Mouse (Mus musculus) c-Kit-negative CD71-positive TER-119-positive erythroid progenitor cells, embryonic 14.5 days (primary cell): Measurements from ENCODE around the gene Dync1li1.
A peak's percentile ranks its signal among the peaks of the same experiment; 100 is the strongest.

Experiments
- DNase-seq: peaks from one replicate; pipeline ENCODE4 v3.0.0-alpha.2; 2013; ENCODE audit warnings: low read depth, low spot score

Dync1li1 gene

DNA sequence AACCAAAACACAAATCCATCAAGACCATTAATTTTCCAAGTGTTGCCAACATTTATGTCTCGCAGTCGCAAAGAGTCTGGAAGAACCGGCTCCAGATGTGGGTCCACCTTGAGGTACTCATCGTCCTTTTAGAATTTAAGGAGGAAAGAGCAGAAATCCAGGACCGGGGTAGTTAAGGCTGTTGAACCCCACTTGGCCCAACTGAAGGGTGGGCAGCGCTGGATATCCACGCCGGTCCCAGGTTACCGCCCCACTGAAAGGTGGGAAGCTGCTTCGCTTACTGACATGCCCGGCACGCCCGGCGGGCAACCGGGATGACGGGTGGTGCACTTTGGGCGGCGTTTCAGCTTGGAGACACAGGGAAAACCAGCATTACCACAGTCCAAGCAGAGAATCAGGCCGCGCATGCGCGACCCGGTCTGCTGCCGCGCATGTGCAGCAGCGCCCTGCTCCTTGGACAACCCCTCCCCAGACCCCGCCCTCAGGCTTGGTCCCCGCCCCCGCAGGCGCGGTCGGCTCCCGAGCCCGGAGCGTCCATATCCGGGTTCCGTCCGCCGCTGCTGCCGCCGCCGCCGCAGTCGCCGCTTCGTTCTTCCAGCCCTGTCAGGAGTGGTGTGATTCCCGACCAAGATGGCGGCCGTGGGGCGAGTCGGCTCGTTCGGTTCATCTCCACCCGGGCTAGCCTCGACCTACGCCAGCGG, at the start of gene Dync1li1:
TSS of gene Dync1li1 (plus strand) at position 539 of the 701 bp plus-strand sequence.
- peak; percentile 96 for DNase-seq

DNA sequence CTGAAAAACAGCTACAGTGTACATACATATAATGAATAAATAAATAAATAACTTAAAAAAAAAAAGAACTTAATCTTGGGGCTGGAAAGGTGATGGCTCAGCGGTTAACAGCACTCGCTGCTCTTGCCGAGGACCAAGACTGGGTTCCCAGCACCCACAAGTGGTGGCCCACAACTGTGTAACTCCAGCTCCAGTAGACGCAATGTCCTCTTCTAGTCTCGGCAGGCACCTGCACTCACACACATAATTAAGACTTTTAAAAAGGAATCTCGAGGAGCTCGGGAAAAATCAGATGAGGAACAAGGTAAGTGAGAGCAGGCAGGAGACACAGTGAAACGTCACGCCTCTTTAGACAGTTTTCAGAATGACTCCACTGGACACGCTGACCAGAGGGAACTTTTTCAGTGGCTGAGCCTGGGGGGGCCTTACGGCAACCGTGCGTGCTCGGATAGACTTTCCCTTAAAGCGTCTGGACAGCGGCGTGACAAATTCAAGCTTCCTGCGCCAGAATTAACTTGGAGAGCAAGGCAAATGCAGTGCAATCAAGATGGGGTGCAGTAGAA, 49.3 kb upstream of the Dync1li1 start:
- DNase-seq = no peak

DNA sequence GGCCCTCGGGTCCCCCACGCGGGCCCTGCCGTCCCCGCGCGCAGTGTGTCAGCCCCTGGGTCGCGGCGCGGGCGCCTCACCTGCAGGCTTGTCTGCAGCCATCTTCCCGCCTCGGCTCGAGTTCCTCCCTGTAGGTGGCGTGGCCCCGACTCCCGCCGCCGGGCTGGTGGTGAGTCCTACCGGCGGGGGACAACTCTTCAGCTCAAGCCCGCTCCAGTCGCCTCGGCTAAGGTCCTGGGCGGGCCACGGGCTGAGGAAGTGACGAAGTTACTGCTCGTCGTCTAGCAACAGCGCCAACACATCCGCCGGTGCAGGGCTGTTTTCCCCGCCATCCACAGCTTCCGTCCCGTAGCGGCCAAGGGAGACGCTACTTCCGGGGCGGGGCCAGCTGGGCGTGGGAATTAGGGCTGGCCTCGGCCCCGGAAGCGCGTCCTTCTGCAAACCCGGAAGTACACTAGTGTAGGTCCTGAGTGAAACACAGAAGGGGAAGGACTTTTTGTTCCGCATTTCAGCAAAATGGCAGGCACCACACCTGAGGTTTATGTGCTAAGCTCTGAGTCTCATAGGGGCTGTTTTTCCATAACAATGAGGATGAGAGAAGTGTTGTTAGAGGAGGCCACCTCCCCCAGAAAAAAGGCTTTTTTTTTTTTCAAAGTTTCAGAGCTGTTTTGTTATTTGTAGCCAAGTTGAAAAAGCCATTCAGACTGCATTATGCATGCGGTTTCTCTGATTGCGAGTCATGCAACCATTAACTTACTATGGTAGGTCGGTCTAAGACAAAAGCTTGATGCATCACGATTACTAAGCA, 48.5 kb upstream of the Dync1li1 start, which contains the start of gene Cnot10:
TSS of gene Cnot10 (minus strand) at position 346 of the 808 bp plus-strand sequence.
- peak; percentile 95 for DNase-seq

DNA sequence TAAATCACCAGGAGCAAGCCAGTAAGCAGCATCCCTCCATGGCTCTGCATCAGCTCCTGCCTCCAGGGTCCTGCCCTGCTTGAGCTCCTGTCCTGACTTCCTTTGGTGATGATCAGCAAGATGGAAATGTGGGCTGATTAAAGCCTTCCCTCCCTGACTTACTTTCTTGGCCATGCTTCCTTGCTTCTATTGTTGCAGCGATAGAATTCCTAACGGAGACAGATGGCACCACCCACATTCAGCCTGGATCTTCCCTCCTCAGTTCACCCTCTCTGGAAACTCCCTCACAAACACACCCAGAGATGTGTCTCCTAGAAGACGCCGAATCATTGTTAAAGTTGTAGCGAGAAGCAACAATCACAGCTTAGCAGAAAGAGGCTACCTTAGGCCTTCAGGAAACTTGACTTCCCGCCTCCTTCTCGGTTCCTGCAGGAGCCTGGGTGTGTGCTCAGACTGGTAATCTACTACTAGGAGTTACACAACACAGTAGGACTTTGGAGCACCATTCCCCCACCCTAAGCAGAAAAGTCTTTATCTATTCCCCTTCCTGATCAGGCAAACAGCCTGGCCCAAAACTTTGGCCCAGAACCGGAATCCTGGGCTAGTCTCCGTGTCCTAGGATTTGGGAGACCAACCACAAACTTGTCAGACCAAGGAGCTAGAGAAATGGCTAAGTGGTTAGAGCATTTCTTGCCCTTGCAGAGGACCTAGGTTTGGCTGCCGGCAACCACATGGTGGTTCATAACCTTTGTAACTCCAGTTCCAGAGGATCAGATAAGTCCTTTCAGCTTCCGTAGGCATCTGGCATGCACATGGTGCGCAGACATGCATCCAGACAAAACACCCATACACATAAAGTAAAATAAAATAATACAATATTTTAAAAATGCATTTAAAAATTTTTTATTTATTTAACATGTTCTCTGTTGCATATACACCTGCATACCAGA, 41.8 kb upstream of the Dync1li1 start:
- DNase-seq = no peak

DNA sequence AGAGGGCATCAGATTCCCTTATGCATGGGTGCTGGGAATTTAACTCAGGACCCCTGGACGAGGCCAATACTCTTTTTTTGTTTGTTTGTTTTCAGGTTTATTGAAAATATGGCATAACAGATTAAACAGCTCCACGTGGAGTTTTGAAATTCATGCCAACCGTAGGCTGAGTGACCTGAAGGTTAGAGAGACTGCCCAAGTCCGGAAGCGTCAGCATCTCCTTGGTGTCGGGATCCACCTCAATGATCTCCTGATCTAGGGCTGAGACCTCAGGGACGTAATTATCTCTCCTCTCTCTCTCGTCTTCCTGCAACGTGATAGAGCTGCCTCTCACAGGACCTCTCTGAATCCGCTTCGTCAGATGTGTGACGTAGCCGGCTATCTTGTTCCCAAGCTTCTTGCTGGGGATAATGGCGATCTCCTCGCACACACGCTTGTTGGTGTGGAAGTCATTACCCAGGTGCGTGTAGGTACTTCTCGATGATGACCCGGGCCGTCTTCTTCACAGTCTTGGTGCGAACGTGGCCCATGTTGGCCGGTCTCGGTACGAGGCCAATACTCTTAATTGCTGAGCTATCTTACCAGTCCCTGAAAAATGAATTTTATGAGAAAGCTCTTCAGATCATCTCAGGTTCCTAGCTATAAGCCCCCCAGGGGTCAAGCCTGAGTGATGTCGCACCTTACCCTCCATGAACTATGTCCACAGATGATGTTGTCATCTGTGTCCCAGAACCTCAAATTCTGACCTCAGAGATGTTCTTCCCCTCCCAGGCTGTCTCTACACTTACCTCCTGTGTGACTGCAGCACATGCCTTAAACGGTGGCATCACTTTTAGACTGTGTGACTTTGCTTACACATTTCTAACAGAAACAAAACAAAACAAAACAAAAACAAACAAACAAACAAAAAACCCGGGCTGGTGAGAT, 40.8 kb upstream of the Dync1li1 start:
- no peak for DNase-seq

DNA sequence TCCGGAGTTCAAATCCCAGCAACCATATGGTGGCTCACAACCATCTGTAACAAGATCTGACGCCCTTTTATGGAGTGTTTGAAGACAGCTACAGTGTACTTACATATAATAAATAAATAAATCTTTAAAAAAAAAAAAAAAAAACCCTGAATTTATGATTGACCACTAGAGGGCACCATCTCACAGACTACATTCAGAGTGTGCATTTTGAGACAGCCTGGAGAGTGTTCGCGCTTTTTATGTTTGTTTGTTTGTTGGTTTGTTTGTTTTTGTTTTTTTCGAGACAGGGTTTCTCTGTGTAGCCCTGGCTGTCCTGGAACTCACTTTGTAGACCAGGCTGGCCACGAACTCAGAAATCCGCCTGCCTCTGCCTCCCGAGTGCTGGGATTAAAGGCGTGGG, 40.1 kb upstream of the Dync1li1 start:
- DNase-seq = peak; percentile 17

DNA sequence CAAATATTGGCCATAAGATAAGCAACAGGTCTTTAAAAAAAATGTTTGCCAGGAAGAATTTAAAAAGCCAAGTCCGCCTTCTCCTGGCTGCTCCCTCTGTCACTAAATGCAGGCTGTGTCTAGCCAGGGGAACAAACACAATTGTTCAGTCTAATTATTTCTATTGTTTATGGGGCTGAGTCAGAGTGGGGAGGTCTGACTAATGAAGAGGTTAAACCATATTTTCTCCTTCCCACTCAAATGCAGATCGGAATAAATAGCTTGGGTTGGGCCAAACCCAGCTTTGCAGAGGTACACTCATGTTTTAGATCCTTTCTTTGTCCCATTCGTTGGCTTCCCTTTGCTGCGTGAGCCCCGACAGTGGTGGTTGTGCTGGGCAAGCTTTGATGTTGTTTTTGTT, 39.2 kb upstream of the Dync1li1 start:
- DNase-seq = no peak

DNA sequence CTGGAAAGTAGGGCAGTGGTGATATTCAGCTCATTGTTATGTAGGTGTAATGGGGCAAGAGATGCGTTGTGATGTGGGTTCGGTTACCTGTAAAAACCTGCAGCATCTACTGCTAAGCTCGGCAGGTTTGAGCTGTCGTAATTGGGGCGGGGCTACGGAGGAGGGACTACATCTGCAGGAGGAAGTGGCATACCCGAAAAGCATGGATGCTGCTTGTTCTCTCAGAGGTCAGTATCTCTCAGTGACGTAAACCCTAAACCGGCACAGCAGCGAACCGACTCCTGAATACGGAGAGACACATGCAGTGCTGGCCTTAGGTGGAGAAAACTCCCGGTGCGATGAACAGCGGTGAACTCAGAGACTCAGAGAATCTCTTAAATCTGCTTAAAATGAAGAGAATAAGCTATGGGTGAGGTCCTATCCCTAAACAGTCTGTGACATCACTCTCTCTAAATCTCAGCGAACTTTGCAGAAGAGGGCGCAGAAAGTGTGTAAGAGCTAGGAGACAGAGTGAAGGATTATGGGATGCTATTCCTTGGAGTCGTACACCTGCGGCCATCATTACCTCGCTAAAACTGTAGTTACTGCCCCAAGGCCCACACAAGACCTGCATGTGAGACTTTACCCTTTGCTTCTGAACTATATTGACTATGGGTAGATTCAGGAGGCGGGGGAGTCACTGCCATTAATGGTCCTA, 37.5 kb upstream of the Dync1li1 start:
- no peak for DNase-seq

DNA sequence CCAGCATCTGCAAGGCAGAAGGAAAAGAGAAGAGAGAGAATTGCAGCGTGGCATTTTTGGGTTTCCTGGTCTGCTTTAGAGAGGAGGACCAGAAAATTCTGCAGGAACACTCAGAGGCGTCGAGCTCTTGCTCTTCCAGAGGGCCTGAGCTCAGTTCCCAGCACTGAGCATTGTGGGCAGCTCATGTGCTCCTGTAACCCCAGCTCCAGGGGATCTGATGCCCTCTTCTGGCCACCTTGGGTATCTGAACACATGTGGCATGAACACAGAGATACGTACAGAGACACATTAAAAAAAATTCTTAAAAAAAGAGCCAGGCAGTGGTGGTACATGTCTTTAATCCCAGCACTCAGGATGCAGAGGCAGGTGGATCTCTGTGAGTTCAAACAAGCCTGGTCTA, 33.2 kb upstream of the Dync1li1 start:
- DNase-seq = no peak

DNA sequence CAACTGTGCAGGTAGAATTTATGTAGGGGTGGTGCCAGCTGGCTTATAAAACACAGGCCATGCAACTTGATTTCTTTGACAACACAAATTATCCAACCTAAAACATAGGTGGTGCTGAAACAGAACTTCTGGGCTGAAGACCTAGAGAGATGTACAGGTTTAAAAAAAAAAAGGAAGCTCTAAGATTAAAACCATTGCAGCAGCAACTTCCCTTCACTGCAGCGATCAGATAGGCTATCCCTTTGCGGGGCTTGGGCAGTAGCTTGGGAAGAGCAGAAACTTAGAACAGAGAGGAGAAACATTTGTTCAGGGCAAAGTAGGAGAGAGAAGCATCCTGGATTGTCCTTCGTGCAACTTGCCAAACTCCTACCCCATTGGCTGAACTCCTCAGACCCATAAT, 31.9 kb upstream of the Dync1li1 start:
- DNase-seq = no peak

DNA sequence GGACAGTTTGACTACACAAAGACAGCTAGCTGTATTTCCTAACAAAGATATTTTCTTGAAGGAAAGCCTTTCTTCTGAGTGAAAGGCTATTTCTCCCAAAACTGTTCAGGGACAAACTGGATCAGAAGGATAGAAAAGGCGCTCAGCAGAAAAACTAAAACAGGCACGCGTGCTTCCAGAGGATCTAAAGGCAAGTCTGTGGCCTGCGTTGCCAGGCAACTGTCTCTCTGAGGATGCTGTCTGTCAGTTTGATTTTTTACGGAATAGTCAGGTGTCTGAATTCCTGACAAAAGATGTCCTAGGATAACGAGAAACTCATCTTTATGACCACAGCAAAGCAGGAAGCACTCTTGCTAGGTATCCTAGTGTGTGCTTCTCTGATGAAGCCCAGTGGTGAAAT, 28.1 kb upstream of the Dync1li1 start:
- no peak for DNase-seq

DNA sequence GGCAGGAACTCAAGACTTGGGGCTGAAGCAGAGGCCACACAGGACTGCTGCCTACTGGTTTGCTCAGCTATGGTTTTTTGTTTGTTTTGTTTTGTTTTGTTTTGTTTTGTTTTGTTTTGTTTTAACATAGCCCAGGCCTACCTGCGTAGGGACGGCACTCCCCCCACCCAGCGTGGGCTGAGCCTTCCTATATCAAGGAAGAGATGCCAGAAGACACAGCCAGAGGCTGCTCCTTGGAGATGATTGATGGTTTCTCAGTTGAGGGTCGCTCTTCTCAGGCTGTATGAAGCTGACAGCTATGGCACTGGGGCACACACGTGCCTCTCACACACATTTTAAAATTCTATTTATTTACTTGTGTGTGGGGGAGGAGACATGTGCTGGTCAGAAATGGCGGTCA, 27.6 kb upstream of the Dync1li1 start:
- DNase-seq = no peak

DNA sequence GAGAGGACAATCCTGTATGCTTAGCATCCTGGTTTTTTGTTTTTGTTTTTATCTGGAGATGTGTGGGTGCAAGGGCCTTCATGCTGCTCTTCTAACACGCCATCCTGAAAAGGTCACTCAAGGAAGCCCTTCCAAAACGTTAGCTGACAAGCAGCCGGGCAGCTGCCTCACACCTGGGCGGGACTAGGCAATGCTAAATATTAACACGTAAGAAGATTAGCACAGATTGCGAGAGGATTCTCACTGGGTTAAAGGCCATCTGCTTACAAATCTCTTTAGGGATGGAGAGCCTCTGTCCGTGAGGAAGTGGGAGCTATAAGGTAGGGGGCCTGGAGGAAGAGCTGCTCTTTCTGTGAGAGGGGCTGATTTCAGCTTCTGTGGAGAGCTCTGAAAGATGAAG, 26.6 kb upstream of the Dync1li1 start:
- DNase-seq = no peak

DNA sequence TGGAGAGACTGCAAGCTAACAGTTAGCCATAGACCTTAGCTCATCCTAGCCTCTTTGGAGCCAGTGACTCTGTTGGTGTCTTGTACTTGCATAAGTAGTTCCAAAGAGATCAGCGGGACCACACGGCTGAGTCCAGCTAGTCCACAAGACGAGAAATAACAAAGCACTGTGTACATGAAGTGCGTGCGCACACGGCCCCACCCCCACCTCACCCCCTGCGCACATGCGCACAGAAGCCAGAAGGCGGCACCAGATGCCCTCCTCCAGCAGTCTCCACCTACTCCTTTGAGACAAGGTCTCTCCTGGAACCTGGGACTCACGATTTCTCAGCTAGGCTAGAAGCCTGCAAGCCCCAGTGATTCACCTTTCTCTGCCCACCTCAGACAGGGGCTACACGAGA, 24.8 kb upstream of the Dync1li1 start:
- DNase-seq = no peak

DNA sequence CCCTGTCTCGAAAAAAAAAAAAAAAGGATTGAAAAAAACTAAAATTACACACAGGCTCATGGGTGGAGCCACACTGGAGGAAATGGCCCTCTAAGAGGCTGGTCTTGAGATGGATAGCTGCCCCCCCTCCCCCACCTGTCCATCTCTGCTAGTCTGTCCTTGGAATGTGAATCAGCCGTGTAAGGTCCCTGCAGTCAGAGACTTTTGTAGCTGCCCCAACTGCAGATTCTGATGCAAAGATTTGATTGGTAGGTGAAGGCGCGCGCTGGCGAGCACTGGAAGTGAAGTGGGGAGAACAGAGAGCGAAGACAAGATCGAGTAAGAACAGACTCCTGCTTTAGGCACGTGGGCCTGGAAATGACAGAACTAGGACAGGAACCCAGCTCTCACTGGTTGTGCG, 21.7 kb upstream of the Dync1li1 start:
- DNase-seq = no peak

DNA sequence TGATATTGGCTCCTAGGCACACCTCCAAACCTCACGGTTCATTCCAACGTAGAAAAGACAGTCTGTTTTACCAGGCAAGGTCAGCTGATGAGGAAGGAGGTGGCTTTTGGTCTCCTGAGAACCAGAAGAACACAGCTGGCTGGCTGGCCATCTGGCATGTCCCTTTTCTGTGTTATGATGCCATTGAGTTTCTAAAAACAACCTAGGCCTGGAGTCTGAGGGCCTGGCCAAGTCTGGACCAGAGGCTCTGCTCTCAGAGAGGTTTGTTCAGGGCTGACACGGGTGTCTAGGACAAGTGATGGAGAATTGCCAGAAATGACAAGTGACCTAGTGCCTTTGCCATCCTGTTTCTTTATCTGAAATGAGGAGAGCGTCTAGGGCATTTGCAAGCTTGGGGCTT, 20.5 kb upstream of the Dync1li1 start:
- no peak for DNase-seq

DNA sequence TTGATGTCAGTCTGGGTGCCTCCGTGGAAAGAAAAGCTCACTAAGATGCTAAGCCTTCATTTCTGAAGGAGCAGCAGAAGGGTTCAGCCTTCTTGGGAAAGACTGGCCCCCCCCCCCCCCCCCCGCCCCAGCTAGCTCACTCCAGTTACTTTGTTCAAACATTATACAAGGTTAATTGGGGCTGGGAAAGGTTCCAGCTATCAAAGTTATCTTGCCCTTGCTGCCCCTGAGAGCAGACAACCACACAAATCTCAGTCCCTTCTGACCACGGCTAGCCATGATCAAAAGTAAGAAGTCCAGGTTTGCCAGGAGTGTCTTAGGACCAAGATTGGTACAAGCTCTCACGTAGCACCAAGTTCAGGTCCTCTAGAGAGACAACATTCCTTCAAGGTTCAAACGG, 19.6 kb upstream of the Dync1li1 start:
- DNase-seq = no peak

DNA sequence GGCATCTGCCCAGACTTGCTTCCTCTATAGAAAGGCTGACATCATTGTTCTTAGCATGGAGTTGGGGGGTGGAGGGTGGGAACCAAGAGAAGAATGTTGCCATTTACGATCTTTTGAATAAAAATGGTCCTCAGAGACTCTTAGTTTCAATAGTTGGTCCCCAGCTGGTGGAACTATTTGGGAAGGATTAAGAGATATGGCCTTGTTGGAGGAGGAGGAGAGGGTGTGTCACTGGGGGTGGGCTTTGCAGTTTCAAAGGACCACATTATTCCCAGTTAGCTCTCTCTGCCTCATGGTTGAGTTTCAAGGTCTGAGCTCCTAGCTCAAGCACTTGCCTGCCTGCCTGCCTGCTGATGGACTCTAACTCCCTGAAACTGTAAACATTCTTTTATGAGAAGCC, 16.6 kb upstream of the Dync1li1 start:
- DNase-seq = no peak

DNA sequence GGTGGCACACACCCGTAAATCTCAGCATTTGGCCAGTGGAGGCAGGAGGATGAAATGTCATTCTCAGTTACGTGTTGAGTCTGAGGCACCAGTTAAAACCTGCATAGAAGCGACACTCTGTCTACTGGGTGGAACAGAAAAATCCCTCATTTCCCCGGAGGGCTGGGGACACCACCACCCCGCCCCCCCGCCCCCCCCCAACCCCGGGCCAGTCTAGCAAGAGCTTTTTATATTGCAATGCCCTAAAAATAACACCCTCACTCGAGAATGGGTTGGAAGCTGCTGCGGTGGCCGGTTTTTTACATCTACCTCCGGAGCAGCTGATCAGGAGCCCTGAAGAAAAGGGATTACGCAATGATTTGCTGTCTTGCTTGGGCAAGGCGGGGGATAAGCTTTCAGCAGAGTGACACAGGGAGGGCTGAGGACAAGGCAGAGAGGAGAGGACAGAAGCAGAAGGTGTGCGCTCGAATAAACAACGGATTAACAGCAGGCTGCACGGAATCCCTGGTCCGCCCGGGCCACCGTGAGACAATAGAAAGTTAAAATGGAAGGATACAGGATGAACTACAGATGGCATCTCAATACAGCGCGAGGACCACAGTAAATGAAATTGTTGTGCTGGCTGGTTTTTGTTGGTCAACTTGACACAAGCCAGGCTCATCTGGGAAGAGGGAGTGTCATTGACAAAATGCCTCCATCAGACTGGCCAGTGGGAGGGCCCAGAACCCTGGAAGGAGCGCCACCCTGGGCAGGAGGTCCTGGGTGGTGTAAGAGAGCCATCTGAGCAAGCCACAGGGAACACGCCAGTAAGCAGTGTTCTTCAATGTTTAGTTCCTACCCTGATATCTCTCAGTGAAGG, 15.7 kb upstream of the Dync1li1 start:
- DNase-seq = no peak
